ENCODE assay signal across 8 mouse cellular contexts in the genomic region with DNA sequence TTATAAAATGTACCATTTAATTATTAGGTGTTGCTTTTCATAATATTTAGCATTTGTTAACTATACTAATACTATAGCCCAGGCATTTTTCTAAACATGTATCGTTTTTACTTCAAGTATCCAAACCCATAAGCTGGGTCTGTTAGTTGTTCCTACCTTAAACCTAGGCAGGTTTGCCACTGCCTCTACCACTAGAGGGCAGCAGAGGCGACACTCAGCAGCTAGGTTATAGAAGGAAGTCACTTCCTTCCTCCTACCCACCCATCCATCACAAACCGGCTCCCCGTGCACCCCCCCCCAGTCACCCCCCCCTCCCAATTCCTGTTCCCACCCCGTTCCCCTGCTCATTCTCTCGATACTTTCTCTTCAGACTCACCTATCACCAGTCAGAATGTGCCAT.
DNase-seq lines count a peak whose midpoint lies in the region; ATAC-seq lines count a peak whose summit lies in the region.
"Had no signal": no experiment of that assay in that cellular context is flagged by ENCODE, and none has a peak within 500 bp of the region (broad histone marks: within the 10 kb centered on the region; RNA-seq: fewer than 3 reads in every experiment).

No protein-coding gene starts in this region.

- H3K27ac ChIP-seq in embryonic facial prominence, embryonic 14.5 days (replicated peaks; ENCODE audit: low read depth, low read length): no peak overlapping the region
- H3K27ac ChIP-seq: heart, embryonic 13.5 days had no signal

- no peak overlapping the region for H3K4me2 ChIP-seq in embryonic facial prominence, embryonic 14.5 days (ENCODE audit: low read depth, low read length)
- H3K4me2 ChIP-seq: heart, embryonic 13.5 days had no signal

- H3K27me3 ChIP-seq in embryonic facial prominence, embryonic 14.5 days (replicated peaks; ENCODE audit: control insufficient read depth, insufficient read depth, low read length): no peaks in the 10 kb centered on the region

- no peak overlapping the region for H3K9ac ChIP-seq in embryonic facial prominence, embryonic 14.5 days (ENCODE audit: low read depth, low read length)
- H3K9ac ChIP-seq: heart, embryonic 13.5 days had no signal

- DNase-seq in ovary, adult 18-20 months (ENCODE audit: low spot score): peak; percentile 18
- no peak for DNase-seq in ovary, postnatal 10 days (ENCODE audit: low spot score)
- peak; percentile 82 for DNase-seq in adrenal gland, postnatal 14 days
- peak; percentile 44 for DNase-seq in embryonic facial prominence, embryonic 14.5 days (ENCODE audit: low spot score)
- DNase-seq in large intestine, adult 2 months (ENCODE audit: low read depth, low spot score): peak; percentile 16
- peak; percentile 67 to 69 for DNase-seq in spleen, postnatal 36 days (ENCODE audit: low spot score in 2 of 2)

- ATAC-seq in embryonic facial prominence, embryonic 14.5 days (ENCODE audit: low read depth): no peak
- ATAC-seq in megakaryocyte, adult 5-6 weeks (ENCODE audit: poor library complexity, severe bottlenecking): peak; percentile 73

- no peaks in the 10 kb centered on the region for H3K9me3 ChIP-seq in embryonic facial prominence, embryonic 14.5 days (ENCODE audit: control insufficient read depth, low read length)
- H3K9me3 ChIP-seq: heart, embryonic 13.5 days had no signal

- 21% methylated on average over 6 of the region's 6 CpGs for WGBS in embryonic facial prominence, embryonic 14.5 days
- WGBS in large intestine, adult 2 months: 15% methylated on average over 6 of the region's 6 CpGs

- H3K4me3 ChIP-seq in embryonic facial prominence, embryonic 14.5 days (ENCODE audit: low read depth, low read length): no peak overlapping the region
- H3K4me3 ChIP-seq: heart, embryonic 13.5 days had no signal

- no peaks in the 10 kb centered on the region for H3K4me1 ChIP-seq in embryonic facial prominence, embryonic 14.5 days (ENCODE audit: control insufficient read depth, insufficient read depth, low read length)
- H3K4me1 ChIP-seq: heart, embryonic 13.5 days had no signal

- H3K36me3 ChIP-seq in embryonic facial prominence, embryonic 14.5 days (ENCODE audit: control insufficient read depth, insufficient read depth, low read length): no peaks in the 10 kb centered on the region
- H3K36me3 ChIP-seq: heart, embryonic 13.5 days had no signal
